Mouse (Mus musculus): ENCODE measurements around the gene Naa15. TPM values are rescaled to one million over a fixed set of nuclear protein-coding genes. Genes with fewer than 3 reads are reported as not detected.

The Naa15 gene
- total and polyA plus RNA-seq, 2 experiments from 2014 or later: 29.7 to 36.9 TPM

- Histone ChIP-seq H3K9me3 (ENCODE audit: low read length) (no peaks in the 10 kb centered on the region), H3K27me3 (ENCODE audit: insufficient read depth, low read length) (no peaks in the 10 kb centered on the region), H3K4me1 (ENCODE audit: insufficient read depth) (peaks cover 25% of the 10 kb centered on the region), H3K4me2 (ENCODE audit: low read depth) (no peak overlapping the region), H3K36me3 (ENCODE audit: insufficient read depth) (no peaks in the 10 kb centered on the region), H3K27ac (ENCODE audit: low read depth, low read length) (no peak overlapping the region), H3K4me3 (ENCODE audit: low read depth, low read length) (no peak overlapping the region), H3K9ac (no peak overlapping the region)
- no peak for DNase-seq
- WGBS: 48% methylated on average over 3 of the region's 3 CpGs
- no peak for TF ChIP-seq CTCF (IDR thresholded peaks at IDR 0.05; ENCODE audit: low read depth)
- ATAC-seq: no peak
These were observed 66.9 kb downstream of the Naa15 start for GRCm38 (mm10) chr3:51481881-51482280.

GRCm38 (mm10) chr3:51482781-51483180 is 67.8 kb downstream of the Naa15 start:
- H3K27me3 ChIP-seq (ENCODE audit: insufficient read depth, low read length): no peaks in the 10 kb centered on the region
- no peaks in the 10 kb centered on the region for H3K36me3 ChIP-seq (ENCODE audit: insufficient read depth)
- DNase-seq: no peak
- no peak for ATAC-seq
- peak overlapping the region; percentile 81 for H3K9ac ChIP-seq
- no peak for TF ChIP-seq CTCF (IDR thresholded peaks at IDR 0.05; ENCODE audit: low read depth)
- H3K4me2 ChIP-seq (ENCODE audit: low read depth): peak overlapping the region; percentile 79
- peaks cover 25% of the 10 kb centered on the region for H3K4me1 ChIP-seq (ENCODE audit: insufficient read depth)
- WGBS: 74% methylated on average over 3 of the region's 3 CpGs
- H3K27ac ChIP-seq (ENCODE audit: low read depth, low read length): peak overlapping the region; percentile 92; the same call in 1 of the 2 replicates
- H3K4me3 ChIP-seq (ENCODE audit: low read depth, low read length): no peak overlapping the region; the same call in 1 of the 2 replicates
- no peaks in the 10 kb centered on the region for H3K9me3 ChIP-seq (ENCODE audit: low read length)

GRCm38 (mm10) chr3:51483741-51484359 is 68.9 kb downstream of the Naa15 start, which contains the start of gene Rab33b:
Gene Rab33b, plus strand, starts transcription at chr3:51483920.
- Histone ChIP-seq H3K27me3 (ENCODE audit: insufficient read depth, low read length) (no peaks in the 10 kb centered on the region), H3K9me3 (ENCODE audit: low read length) (no peaks in the 10 kb centered on the region), H3K9ac (peak within 1 kb of the TSS; percentile 81), H3K4me3 (ENCODE audit: low read depth, low read length) (peak within 1 kb of the TSS; percentile 90), H3K4me1 (ENCODE audit: insufficient read depth) (peaks cover 25% of the 10 kb centered on the region), H3K27ac (ENCODE audit: low read depth, low read length) (peak within 1 kb of the TSS; percentile 92), H3K4me2 (ENCODE audit: low read depth) (peak within 1 kb of the TSS; percentile 79), H3K36me3 (ENCODE audit: insufficient read depth) (no peaks in the 10 kb centered on the region)
- peak; percentile 95 for ATAC-seq
- peak; percentile 69 for TF ChIP-seq CTCF (IDR thresholded peaks at IDR 0.05; ENCODE audit: low read depth)
- peak; percentile 99 for DNase-seq
- under 1% methylated on average over 67 of the region's 70 CpGs for WGBS

GRCm38 (mm10) chr3:51484370-51484769 is 69.4 kb downstream of the Naa15 start:
- Histone ChIP-seq H3K4me1 (ENCODE audit: insufficient read depth) (peaks cover 25% of the 10 kb centered on the region), H3K27ac (ENCODE audit: low read depth, low read length) (peak overlapping the region; percentile 92), H3K9ac (peak overlapping the region; percentile 81), H3K36me3 (ENCODE audit: insufficient read depth) (no peaks in the 10 kb centered on the region), H3K9me3 (ENCODE audit: low read length) (no peaks in the 10 kb centered on the region), H3K4me2 (ENCODE audit: low read depth) (peak overlapping the region; percentile 79), H3K27me3 (ENCODE audit: insufficient read depth, low read length) (no peaks in the 10 kb centered on the region), H3K4me3 (ENCODE audit: low read depth, low read length) (peak overlapping the region; percentile 90)
- WGBS: 2% methylated on average over 33 of the region's 33 CpGs
- no peak for TF ChIP-seq CTCF (IDR thresholded peaks at IDR 0.05; ENCODE audit: low read depth)
- ATAC-seq: peak; percentile 0
- DNase-seq: no peak

DNA sequence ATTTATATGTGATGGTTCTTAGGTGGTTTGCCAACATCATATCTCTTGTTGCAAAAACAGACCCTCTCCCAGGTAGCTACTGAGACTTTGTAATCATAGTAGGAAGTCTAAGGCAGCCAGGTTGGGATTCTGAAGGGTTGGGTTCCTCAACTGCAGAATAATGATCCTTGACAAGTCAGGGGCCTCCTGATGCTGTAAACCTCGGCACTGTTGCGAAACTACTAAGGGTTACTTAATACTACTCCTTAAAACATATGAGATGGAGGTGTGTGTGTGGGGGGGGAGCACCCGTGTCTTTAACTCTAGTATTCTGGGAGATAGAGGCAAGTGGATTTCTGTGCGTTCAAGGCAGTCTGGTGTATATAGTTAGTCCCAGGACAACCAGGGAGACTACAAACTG is 70.4 kb downstream of the Naa15 start:
- no peak for DNase-seq

GRCm38 (mm10) chr3:51486491-51487195 is 71.7 kb downstream of the Naa15 start:
- 70% methylated on average over 4 of the region's 4 CpGs for WGBS
- Histone ChIP-seq H3K4me3 (ENCODE audit: low read depth, low read length) (no peak overlapping the region), H3K4me1 (ENCODE audit: insufficient read depth) (peaks cover 29% of the 10 kb centered on the region), H3K9me3 (ENCODE audit: low read length) (no peaks in the 10 kb centered on the region), H3K4me2 (ENCODE audit: low read depth) (no peak overlapping the region), H3K27ac (ENCODE audit: low read depth, low read length) (no peak overlapping the region), H3K27me3 (ENCODE audit: insufficient read depth, low read length) (no peaks in the 10 kb centered on the region), H3K36me3 (ENCODE audit: insufficient read depth) (no peaks in the 10 kb centered on the region), H3K9ac (no peak overlapping the region)
- DNase-seq (no peak), ATAC-seq (no peak)
- TF ChIP-seq CTCF (IDR thresholded peaks at IDR 0.05; ENCODE audit: low read depth): no peak

More for the DNA sequence above, 70.4 kb downstream of the Naa15 start:
- H3K27ac ChIP-seq (ENCODE audit: low read depth, low read length): no peak overlapping the region
- 80% methylated on average over 4 of the region's 4 CpGs for WGBS
- peaks cover 27% of the 10 kb centered on the region for H3K4me1 ChIP-seq (ENCODE audit: insufficient read depth)
- peak overlapping the region; percentile 90 for H3K4me3 ChIP-seq (ENCODE audit: low read depth, low read length)
- H3K4me2 ChIP-seq (ENCODE audit: low read depth): peak overlapping the region; percentile 79
- TF ChIP-seq CTCF (IDR thresholded peaks at IDR 0.05; ENCODE audit: low read depth): no peak
- peak overlapping the region; percentile 81; the same call in 1 of the 2 replicates for H3K9ac ChIP-seq
- no peak for ATAC-seq
- H3K36me3 ChIP-seq (ENCODE audit: insufficient read depth): no peaks in the 10 kb centered on the region
- no peaks in the 10 kb centered on the region for H3K27me3 ChIP-seq (ENCODE audit: insufficient read depth, low read length)
- no peaks in the 10 kb centered on the region for H3K9me3 ChIP-seq (ENCODE audit: low read length)

Data from forebrain, postnatal 0 days (tissue).